Mouse (Mus musculus) layer of hippocampus, adult 6 months (tissue): Measurements from ENCODE around the gene Gm15293. TPM values are rescaled to one million over a fixed set of nuclear protein-coding genes. Genes with fewer than 3 reads are reported as not detected.

Experiments
- long read RNA-seq, 2 experiments: library from polyadenylated mRNA; unstranded; transcript quantifications; one replicate each; pipeline ENCODE4 v2.0.0; 2019 to 2020
- polyA plus RNA-seq: library from polyadenylated mRNA; unstranded; fragments of <200 nt; fragmentation: Nextera tagmentation; gene quantifications from 2 replicates; pipeline ENCODE4 v1.2.3, GENCODE M21; 2021

Gm15293 gene
- polyA plus RNA-seq, result not detected in 2 replicates
- long read RNA-seq, experiment 1, result 0 reads
- long read RNA-seq, experiment 2, result 0 reads

DNA sequence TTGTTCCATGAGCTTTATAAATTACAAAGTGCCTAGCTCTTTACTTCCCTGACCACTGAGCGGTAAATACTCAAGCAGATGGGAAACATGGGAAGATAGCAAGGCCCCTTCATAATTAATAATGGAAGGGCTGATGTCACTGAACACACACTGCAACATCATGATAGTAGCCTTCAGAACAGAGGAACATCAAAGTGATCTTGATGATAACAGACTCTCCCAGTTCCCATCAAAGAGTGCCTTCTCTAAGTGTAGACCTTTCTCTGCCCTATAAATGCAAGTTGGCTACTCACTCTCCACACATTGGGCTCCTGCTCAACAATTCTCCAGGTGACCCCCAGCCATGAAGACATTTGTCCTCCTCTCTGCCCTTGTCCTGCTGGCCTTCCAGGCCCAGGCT is at the start of gene Gm15293:
TSS of gene Gm15293 (plus strand) at position 301 of the 400 bp plus-strand sequence.

DNA sequence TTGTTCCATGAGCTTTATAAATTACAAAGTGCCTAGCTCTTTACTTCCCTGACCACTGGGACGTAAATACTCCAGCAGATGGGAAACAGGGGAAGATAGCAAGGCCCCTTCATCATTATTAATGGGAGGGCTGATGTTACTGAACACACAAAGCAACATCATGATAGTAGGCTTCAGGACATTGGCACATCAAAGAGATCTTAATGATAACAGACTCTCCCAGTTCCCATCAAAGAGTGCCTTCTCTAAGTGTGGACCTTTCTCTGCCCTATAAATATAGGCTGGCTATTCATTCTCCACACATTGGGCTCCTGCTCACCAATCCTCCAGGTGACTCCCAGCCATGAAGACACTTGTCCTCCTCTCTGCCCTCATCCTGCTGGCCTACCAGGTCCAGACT is 39.4 kb upstream of the Gm15293 start, which contains the start of gene Defa22:
TSS of gene Defa22 (plus strand) at position 301 of the 400 bp plus-strand sequence.

DNA sequence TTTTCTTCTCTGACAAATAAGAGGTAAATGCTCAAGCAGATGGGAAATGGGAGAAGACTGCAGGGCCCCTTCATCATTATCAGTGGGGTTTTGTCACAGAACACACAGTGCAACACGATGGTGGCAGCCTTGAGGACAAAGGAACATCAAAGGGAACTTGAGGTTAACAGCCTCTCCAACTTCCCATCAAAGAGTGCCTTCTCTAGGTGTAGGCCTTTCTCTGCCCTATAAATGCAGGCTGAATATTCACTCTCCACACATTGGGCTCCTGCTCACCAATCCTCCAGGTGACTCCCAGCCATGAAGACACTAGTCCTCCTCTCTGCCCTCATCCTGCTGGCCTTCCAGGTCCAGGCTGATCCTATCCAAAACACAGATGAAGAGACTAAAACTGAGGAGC is 10.0 kb upstream of the Gm15293 start, which contains the start of gene Defa31:
TSS of gene Defa31 (plus strand) at position 301 of the 400 bp plus-strand sequence.

Other genes with a start within 250 kb of the Gm15293 start
- gene Defa21, start 176.0 kb upstream of the Gm15293 start, polyA plus RNA-seq, result not detected in 2 replicates
- not detected in 2 replicates for gene Defa23, start 146.5 kb upstream of the Gm15293 start, polyA plus RNA-seq
- not detected in 2 replicates for gene Defa35, start 136.5 kb upstream of the Gm15293 start, polyA plus RNA-seq
- gene Defa25, start 117.1 kb upstream of the Gm15293 start, polyA plus RNA-seq, result not detected in 2 replicates
- not detected in 2 replicates for gene Gm14851, start 105.5 kb upstream of the Gm15293 start, polyA plus RNA-seq
- gene Defa30, start 66.9 kb upstream of the Gm15293 start, polyA plus RNA-seq, result not detected in 2 replicates
- not detected in 2 replicates for gene Defa22, start 39.3 kb upstream of the Gm15293 start, polyA plus RNA-seq
- not detected in 2 replicates for gene Defa31, start 9.9 kb upstream of the Gm15293 start, polyA plus RNA-seq
- gene Gm15292, start 48.2 kb downstream of the Gm15293 start, polyA plus RNA-seq, result not detected in 2 replicates
- gene Defa27, start 114.0 kb downstream of the Gm15293 start, polyA plus RNA-seq, result not detected in 2 replicates
- not detected in 2 replicates for gene Defa29, start 125.5 kb downstream of the Gm15293 start, polyA plus RNA-seq
- gene Defa2, start 177.0 kb downstream of the Gm15293 start, polyA plus RNA-seq, result not detected in 2 replicates
- gene Defa33, start 190.2 kb downstream of the Gm15293 start, polyA plus RNA-seq, result not detected in 2 replicates
- not detected in 2 replicates for gene Defa36, start 225.8 kb downstream of the Gm15293 start, polyA plus RNA-seq